Mouse (Mus musculus): ENCODE measurements around the gene Nwd2. TPM values are rescaled to one million over a fixed set of nuclear protein-coding genes. Genes with fewer than 3 reads are reported as not detected.
A peak's percentile ranks its signal among the peaks of the same experiment; 100 is the strongest.

Nwd2 gene
- 0.07 TPM in 1 of 2 replicates, not detected in the other for total RNA-seq (2021)
- long read RNA-seq, experiment 1: 0 reads
- long read RNA-seq, experiment 2: 0 reads

GRCm38 (mm10) chr5:63649070-63649532, at the start of gene Nwd2:
Nwd2 (plus strand) TSS chr5:63649102.
- DNase-seq: no peak

- no peak for DNase-seq
Observed at GRCm38 (mm10) chr5:63607447-63607846, 41.5 kb upstream of the Nwd2 start.

- DNase-seq: no peak
Observed at GRCm38 (mm10) chr5:63616792-63617668, 31.9 kb upstream of the Nwd2 start.

- DNase-seq: no peak
Observed at GRCm38 (mm10) chr5:63624123-63624522, 24.8 kb upstream of the Nwd2 start.

GRCm38 (mm10) chr5:63627832-63628530, 20.9 kb upstream of the Nwd2 start:
- no peak for DNase-seq

- no peak for DNase-seq
Observed at GRCm38 (mm10) chr5:63628531-63628871, 20.4 kb upstream of the Nwd2 start.

GRCm38 (mm10) chr5:63634636-63635035, 14.3 kb upstream of the Nwd2 start:
- no peak for DNase-seq

- no peak for DNase-seq
Observed at GRCm38 (mm10) chr5:63648187-63648586, 715 bp upstream of the Nwd2 start.

GRCm38 (mm10) chr5:63649533-63650464, 897 bp downstream of the Nwd2 start:
- DNase-seq: peak; percentile 7

GRCm38 (mm10) chr5:63651813-63652212, 2.9 kb downstream of the Nwd2 start:
- DNase-seq: no peak

- DNase-seq: no peak
Observed at GRCm38 (mm10) chr5:63652705-63653104, 3.8 kb downstream of the Nwd2 start.

- DNase-seq: no peak
Observed at GRCm38 (mm10) chr5:63666884-63667283, 18.0 kb downstream of the Nwd2 start.

- no peak for DNase-seq
Observed at GRCm38 (mm10) chr5:63675934-63676333, 27.0 kb downstream of the Nwd2 start.

- DNase-seq: no peak
Observed at GRCm38 (mm10) chr5:63689084-63689483, 40.2 kb downstream of the Nwd2 start.

GRCm38 (mm10) chr5:63696784-63697183, 47.9 kb downstream of the Nwd2 start:
- no peak for DNase-seq

GRCm38 (mm10) chr5:63697196-63697595, 48.3 kb downstream of the Nwd2 start:
- no peak for DNase-seq

GRCm38 (mm10) chr5:63728955-63729354, 80.1 kb downstream of the Nwd2 start:
- no peak for DNase-seq

- no peak for DNase-seq
Observed at GRCm38 (mm10) chr5:63735521-63735920, 86.6 kb downstream of the Nwd2 start.

- no peak for DNase-seq
Observed at GRCm38 (mm10) chr5:63743426-63743825, 94.5 kb downstream of the Nwd2 start.

GRCm38 (mm10) chr5:63748299-63748698, 99.4 kb downstream of the Nwd2 start:
- DNase-seq: no peak

GRCm38 (mm10) chr5:63748759-63749158, 99.9 kb downstream of the Nwd2 start:
- no peak for DNase-seq

- DNase-seq: no peak
Observed at GRCm38 (mm10) chr5:63755092-63755761, 106.3 kb downstream of the Nwd2 start.

Measured in adrenal gland, postnatal 14 days (tissue).